Mouse (Mus musculus) thymus, adult 2 months (tissue): ENCODE measurements around the gene Thra.

Source experiments
- CTCF ChIP-seq: fragments of 200-500 bp; IDR thresholded peaks from 2 replicates; pipeline ENCODE4 v1.5.1; 2012; ENCODE audit warnings: mild to moderate bottlenecking, control low read depth, low read length, moderate library complexity, borderline replicate concordance; ENCODE audit not compliant: control insufficient read depth, poor library complexity, insufficient read depth; ENCODE audit errors: extremely low read depth
- POLR2A ChIP-seq: fragments of 200-500 bp; IDR thresholded peaks from 2 replicates; pipeline ENCODE4 v1.6.1; 2012; ENCODE audit warnings: mild to moderate bottlenecking, low read length, control low read depth, moderate library complexity; ENCODE audit not compliant: control insufficient read depth, poor library complexity, insufficient read depth; ENCODE audit errors: extremely low read depth

DNA sequence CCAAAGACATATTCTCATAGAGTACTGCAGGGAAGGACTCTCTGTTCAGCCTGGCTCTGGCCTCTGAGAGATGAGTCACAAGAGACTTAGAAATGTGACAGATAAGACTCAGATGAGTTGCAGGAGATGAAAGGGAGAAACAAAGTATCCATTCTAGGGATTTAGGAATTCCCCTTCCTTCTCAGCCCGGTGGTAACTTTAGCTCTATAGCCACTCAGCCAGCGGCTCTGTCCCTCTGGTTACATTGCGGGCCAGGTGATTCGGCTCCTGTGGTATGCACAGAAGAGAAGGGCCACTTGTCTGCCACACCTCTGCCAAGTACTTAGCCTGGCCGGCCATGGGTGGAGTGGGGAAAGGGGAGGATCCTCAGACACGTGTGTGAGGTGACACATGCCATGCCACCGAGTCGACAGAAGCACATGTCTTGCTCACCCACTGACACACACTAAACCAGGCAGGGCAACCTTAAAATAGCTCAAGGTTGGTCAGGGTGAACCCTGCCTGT is 32.3 kb downstream of the Thra start:
- TF ChIP-seq POLR2A (no peak), CTCF (no peak)
